In the genomic region with DNA sequence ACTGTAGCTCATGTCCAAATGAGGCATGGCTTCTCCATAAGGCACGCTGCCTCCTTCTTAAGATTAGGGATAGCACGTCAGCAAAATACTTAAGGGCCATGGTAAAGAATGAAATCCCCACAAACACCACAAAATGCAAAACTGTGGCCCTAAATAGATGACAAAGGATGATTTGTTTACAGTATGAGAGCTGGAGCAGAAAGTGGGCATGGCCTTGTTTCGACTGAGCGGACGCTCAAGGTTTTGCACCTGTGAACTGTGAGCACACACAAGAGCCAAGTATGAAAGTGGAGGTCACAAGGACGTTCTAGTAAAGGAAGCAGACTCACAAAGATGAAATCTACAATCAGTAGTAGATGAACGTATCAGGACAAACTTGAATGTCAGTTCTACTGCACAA, we compare ENCODE assay signal across 17 mouse cellular contexts.
"Had no signal": no experiment of that assay in that cellular context is flagged by ENCODE, and none has a peak within 500 bp of the region (broad histone marks: within the 10 kb centered on the region; RNA-seq: fewer than 3 reads in every experiment).

No protein-coding gene starts in this region.

- H3K27me3 ChIP-seq: limb, embryonic 13.5 days; liver, embryonic 13.5 days; neural tube, embryonic 12.5 days had no signal

- H3K4me3 ChIP-seq: layer of hippocampus, adult 2 months; limb, embryonic 13.5 days; liver, embryonic 13.5 days; midbrain, embryonic 10.5 days; neural tube, embryonic 12.5 days had no signal

- H3K36me3 ChIP-seq: liver, embryonic 13.5 days; neural tube, embryonic 12.5 days had no signal

- H3K9ac ChIP-seq: limb, embryonic 13.5 days; liver, embryonic 13.5 days; neural tube, embryonic 12.5 days had no signal

- H3K4me1 ChIP-seq: midbrain, embryonic 10.5 days had no signal

- DNase-seq: kidney, adult 11 months; kidney, adult 9 months; kidney, postnatal 36 days; left cerebral cortex, postnatal 4 days; liver, embryonic 13.5 days; lung, adult 18-20 months; lung, postnatal 4 days; midbrain, embryonic 14.5 days; right cerebral cortex, adult 18-20 months; right cerebral cortex, postnatal 25 days; thymus, adult 18-20 months; thymus, postnatal 14 days had no signal

- H3K9me3 ChIP-seq: limb, embryonic 13.5 days; liver, embryonic 13.5 days; midbrain, embryonic 10.5 days; neural tube, embryonic 12.5 days had no signal

- H3K4me2 ChIP-seq: liver, embryonic 13.5 days; neural tube, embryonic 12.5 days had no signal

- H3K27ac ChIP-seq: kidney, postnatal 0 days; layer of hippocampus, adult 2 months; limb, embryonic 13.5 days; liver, embryonic 13.5 days; midbrain, embryonic 10.5 days; neural tube, embryonic 12.5 days had no signal
